Mouse (Mus musculus): Measurements from ENCODE around the gene Fam20a.

The Fam20a gene

GRCm38 (mm10) chr11:109717966-109718895, 3.8 kb downstream of the Fam20a start:
- in situ Hi-C loops (cut with MboI; ENCODE audit: low pct_unique_long_range_greater_than_20kb in 1 of 2, low sequenced_read_pairs in 2 of 2, unreplicated experiment in 1 of 2), result no loop called here

DNA sequence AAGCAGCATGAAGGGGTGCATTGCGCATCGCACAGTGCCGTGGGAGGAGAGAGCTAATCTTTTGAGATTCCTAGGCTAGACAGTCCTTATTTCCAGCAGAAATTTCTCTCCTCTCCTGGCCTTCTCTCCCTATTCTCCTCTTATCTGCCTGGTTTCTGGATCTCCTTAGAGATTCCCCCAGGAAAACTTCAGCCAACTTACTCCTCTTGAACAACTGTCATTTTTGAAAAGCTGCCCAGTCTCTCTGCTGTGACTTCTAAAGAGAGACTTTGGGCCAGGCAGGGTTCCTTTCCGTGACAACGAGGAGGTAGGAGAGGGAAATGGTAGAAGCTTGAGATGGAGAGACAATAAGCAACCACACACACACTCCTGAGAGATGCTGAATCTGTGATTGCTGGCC, 4.6 kb downstream of the Fam20a start:
- in situ Hi-C loops (cut with MboI; ENCODE audit: low pct_unique_long_range_greater_than_20kb in 1 of 2, low sequenced_read_pairs in 2 of 2, unreplicated experiment in 1 of 2), result no loop called here

- in situ Hi-C loops (cut with MboI; ENCODE audit: low pct_unique_long_range_greater_than_20kb in 1 of 2, low sequenced_read_pairs in 2 of 2, unreplicated experiment in 1 of 2), result no loop called here
These were observed 5.1 kb downstream of the Fam20a start for GRCm38 (mm10) chr11:109716981-109717380.

DNA sequence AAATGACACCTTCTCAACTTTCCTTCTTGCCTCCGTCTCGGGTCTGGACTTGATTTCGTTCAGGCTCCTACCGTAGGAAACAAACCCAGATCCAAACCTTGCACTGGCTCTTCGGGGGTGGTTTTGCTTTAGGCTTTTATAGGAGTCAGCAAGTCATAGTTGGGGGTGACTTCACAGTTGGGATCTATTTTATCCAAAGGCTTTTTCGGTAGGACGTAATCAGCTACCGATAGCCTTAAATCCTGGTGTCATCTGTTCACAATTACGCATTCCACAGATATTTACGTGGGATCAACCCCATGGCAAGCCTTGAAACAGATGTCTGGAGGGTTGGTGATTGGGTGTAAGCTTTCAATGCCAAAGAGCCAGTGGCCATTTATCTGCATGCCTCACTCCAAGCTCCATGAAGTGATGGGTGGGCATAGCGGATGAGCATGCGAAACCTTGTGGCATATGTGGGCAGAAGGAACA, 6.7 kb downstream of the Fam20a start:
- in situ Hi-C loops (cut with MboI; ENCODE audit: low pct_unique_long_range_greater_than_20kb in 1 of 2, low sequenced_read_pairs in 2 of 2, unreplicated experiment in 1 of 2), result no loop called here

GRCm38 (mm10) chr11:109714341-109715247, 7.5 kb downstream of the Fam20a start:
- in situ Hi-C loops (cut with MboI; ENCODE audit: low pct_unique_long_range_greater_than_20kb in 1 of 2, low sequenced_read_pairs in 2 of 2, unreplicated experiment in 1 of 2), result no loop called here

GRCm38 (mm10) chr11:109709501-109709900, 12.6 kb downstream of the Fam20a start:
- in situ Hi-C loops (cut with MboI; ENCODE audit: low pct_unique_long_range_greater_than_20kb in 1 of 2, low sequenced_read_pairs in 2 of 2, unreplicated experiment in 1 of 2), result no loop called here

GRCm38 (mm10) chr11:109708786-109709185, 13.3 kb downstream of the Fam20a start:
- in situ Hi-C loops (cut with MboI; ENCODE audit: low pct_unique_long_range_greater_than_20kb in 1 of 2, low sequenced_read_pairs in 2 of 2, unreplicated experiment in 1 of 2), result no loop called here

DNA sequence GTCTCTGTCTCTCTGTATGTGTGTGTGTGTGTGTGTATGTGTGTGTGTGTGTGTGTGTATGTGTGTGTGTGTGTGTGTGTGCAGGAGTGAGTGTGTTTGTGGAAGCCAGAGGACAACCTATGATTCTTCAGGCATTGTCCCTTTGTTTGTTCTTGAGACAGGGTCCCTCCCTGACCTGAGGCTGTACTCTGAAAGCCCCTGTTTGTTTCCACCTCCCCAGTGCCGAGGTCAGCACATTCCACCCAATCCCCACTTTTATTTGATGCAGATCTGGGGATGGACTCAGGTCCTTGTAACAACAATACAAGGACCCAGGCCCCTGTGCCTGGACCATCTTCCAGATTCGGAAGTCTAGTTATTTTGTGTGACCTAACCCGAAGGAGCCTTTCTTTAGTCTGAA, 14.6 kb downstream of the Fam20a start:
- in situ Hi-C loops (cut with MboI; ENCODE audit: low pct_unique_long_range_greater_than_20kb in 1 of 2, low sequenced_read_pairs in 2 of 2, unreplicated experiment in 1 of 2), result no loop called here

GRCm38 (mm10) chr11:109706586-109706985, 15.5 kb downstream of the Fam20a start:
- in situ Hi-C loops (cut with MboI; ENCODE audit: low pct_unique_long_range_greater_than_20kb in 1 of 2, low sequenced_read_pairs in 2 of 2, unreplicated experiment in 1 of 2), result no loop called here

DNA sequence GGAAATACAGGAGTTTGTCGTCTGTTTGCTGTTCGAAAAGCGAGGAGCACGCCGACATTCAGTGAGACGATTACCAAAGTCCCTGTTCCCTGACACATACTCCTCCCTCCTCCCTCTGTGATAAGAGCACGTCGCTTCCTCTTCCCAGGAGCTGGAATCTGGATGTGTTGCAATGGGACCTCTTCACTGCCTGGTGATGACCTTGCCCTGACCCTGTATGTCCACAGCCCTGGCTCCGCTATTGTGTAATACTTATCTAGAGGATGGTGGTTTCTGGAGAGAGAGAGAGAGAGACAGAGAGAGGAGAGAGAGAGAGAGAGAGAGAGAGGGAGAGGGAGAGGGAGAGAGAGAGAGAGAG, 16.0 kb downstream of the Fam20a start:
- in situ Hi-C loops (cut with MboI; ENCODE audit: low pct_unique_long_range_greater_than_20kb in 1 of 2, low sequenced_read_pairs in 2 of 2, unreplicated experiment in 1 of 2), result no loop called here

DNA sequence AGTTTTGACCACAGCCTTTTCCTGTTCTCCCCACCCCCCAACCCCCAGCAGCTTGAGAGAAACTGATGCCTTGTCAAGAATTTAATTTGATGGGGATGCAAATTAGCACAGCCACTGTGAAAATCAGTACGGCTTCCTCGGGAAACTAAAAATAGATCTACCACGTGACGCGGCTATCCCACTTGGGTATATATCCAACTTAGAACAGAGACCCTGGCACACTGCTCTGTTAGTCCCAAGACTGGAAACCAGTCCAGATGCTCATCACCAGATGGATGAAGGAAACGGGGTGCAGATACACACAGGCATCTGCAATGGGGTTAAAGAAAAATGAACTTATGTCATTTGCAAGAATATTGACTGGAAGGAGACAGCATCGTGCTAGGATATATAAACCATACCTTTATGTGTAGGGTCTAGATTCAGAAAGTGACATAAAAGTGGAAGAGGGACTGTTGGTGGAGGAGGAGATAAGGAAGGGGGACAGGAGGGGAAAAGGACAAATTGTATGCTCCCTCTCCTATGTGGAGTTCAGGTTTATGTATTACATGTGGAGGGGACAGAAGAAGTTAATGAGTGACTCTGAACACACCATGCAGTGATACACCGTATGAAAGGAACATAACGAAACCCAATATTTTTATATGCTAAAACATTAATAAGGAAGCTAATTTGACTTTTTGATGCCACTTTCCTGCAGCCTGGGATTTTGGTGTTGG, 16.6 kb downstream of the Fam20a start:
- in situ Hi-C loops (cut with MboI; ENCODE audit: low pct_unique_long_range_greater_than_20kb in 1 of 2, low sequenced_read_pairs in 2 of 2, unreplicated experiment in 1 of 2), result no loop called here

- in situ Hi-C loops (cut with MboI; ENCODE audit: low pct_unique_long_range_greater_than_20kb in 1 of 2, low sequenced_read_pairs in 2 of 2, unreplicated experiment in 1 of 2), result no loop called here
These were observed 17.5 kb downstream of the Fam20a start for GRCm38 (mm10) chr11:109704311-109705205.

- in situ Hi-C loops (cut with MboI; ENCODE audit: low pct_unique_long_range_greater_than_20kb in 1 of 2, low sequenced_read_pairs in 2 of 2, unreplicated experiment in 1 of 2), result no loop called here
These were observed 18.2 kb downstream of the Fam20a start for GRCm38 (mm10) chr11:109703845-109704244.

DNA sequence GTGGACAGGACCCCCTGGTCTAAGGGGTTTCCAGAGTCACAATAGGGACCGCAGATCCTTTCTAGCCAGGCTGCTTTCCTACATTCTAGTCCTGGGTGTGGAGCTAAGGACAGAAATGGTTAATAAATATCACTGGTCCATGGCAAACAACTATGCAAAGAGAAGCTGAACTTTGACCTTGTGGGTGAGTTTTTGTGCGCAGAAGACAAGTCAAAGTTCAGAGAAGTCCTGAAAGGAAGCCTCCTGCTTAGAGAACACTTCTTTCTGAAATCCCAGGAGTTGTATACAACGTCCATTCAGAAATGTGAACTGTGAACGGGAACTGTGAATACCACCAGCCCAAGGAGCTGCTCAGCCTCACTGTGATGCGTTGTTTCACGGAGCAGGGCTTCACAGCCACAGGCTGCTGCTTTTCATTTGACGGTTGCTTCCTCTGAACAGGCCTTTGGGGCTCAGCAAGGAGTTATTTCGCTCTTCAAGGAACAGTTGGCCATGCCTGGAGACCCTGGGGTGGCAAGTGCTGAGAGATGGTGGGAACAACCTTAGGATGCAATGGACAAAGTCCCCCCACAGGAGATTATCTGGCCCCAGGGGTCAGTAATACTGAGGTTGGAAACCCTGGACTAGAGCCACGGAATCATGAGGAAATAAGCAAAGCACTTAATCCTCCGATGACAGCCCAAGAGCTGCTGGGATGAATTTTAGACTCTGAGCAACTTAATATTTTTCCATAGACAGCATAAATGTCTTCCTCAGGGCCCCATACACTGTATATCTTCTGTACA, 19.9 kb downstream of the Fam20a start:
- in situ Hi-C loops (cut with MboI; ENCODE audit: low pct_unique_long_range_greater_than_20kb in 1 of 2, low sequenced_read_pairs in 2 of 2, unreplicated experiment in 1 of 2), result no loop called here

- in situ Hi-C loops (cut with MboI; ENCODE audit: low pct_unique_long_range_greater_than_20kb in 1 of 2, low sequenced_read_pairs in 2 of 2, unreplicated experiment in 1 of 2), result no loop called here
These were observed 21.3 kb downstream of the Fam20a start for GRCm38 (mm10) chr11:109700761-109701160.

- in situ Hi-C loops (cut with MboI; ENCODE audit: low pct_unique_long_range_greater_than_20kb in 1 of 2, low sequenced_read_pairs in 2 of 2, unreplicated experiment in 1 of 2), result no loop called here
These were observed 22.3 kb downstream of the Fam20a start for GRCm38 (mm10) chr11:109699784-109700183.

DNA sequence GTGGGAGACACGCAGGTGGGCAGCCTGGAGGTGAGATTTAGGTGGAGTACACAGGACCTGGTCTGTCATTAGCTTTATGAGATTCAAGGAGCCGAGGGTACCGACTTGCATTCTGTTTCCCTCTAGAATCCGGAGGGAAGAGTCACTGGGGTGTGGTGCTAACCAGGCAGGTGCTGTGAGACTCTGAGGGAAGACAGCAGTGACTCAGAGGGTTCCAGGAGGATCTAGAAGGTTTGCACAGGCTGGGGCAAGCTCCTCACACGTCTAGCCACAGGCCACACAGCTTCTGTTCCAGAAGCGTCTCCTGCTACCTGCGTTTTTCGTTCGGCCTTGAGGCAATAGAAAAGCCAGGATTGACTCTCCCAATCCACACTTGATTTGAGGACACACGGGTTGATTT, 23.3 kb downstream of the Fam20a start:
- in situ Hi-C loops (cut with MboI; ENCODE audit: low pct_unique_long_range_greater_than_20kb in 1 of 2, low sequenced_read_pairs in 2 of 2, unreplicated experiment in 1 of 2), result no loop called here
